Mouse (Mus musculus) midbrain, postnatal 0 days (tissue): Measurements from ENCODE around the gene Sh2d1b1. TPM values are rescaled to one million over a fixed set of nuclear protein-coding genes. Genes with fewer than 3 reads are reported as not detected.

Experiments used
- ATAC-seq: fragments of 200-750 bp; cut with Nextera tagmentation; 2 replicates; pipeline ENCODE4 v1.8.0; 2017; ENCODE audit warnings: moderate number of reproducible peaks, mild to moderate bottlenecking, moderate TSS enrichment, moderate library complexity; ENCODE audit not compliant: low FRiP score
- DNase-seq: peaks from one replicate; pipeline ENCODE4 v3.0.0-alpha.2; 2015; ENCODE audit warnings: low spot score
- H3K27ac ChIP-seq: fragments of 300-500 bp; sonication (generic); 2 replicates; pipeline ENCODE4 v1.5.1; 2014; ENCODE audit warnings: low read depth, mild to moderate bottlenecking, low read length, mixed read lengths
- H3K27me3 ChIP-seq: fragments of 300-500 bp; sonication (generic); 2 replicates; pipeline ENCODE4 v1.6.1; 2014; ENCODE audit warnings: low read length, control low read depth, mixed read lengths; ENCODE audit not compliant: insufficient read depth
- H3K36me3 ChIP-seq: fragments of 300-500 bp; sonication (generic); 2 replicates; pipeline ENCODE4 v1.6.1; 2014; ENCODE audit warnings: low read length, control low read depth, mixed read lengths; ENCODE audit not compliant: insufficient read depth
- H3K4me1 ChIP-seq: fragments of 300-500 bp; sonication (generic); 2 replicates; pipeline ENCODE4 v1.6.1; 2014; ENCODE audit warnings: mild to moderate bottlenecking, control low read depth, antibody characterized with exemption, low read length, mixed read lengths; ENCODE audit not compliant: insufficient read depth
- H3K4me2 ChIP-seq: fragments of 300-500 bp; sonication (generic); 2 replicates; pipeline ENCODE4 v1.6.1; 2014; ENCODE audit warnings: low read depth, mild to moderate bottlenecking, low read length, mixed read lengths; ENCODE audit not compliant: poor library complexity, severe bottlenecking
- H3K4me3 ChIP-seq: fragments of 300-500 bp; sonication (generic); 2 replicates; pipeline ENCODE4 v1.5.1; 2014; ENCODE audit warnings: low read depth, mild to moderate bottlenecking, low read length, moderate library complexity
- H3K9ac ChIP-seq: fragments of 300-500 bp; sonication (generic); replicated peaks from 2 replicates; pipeline ENCODE4 v1.6.1; 2014; ENCODE audit warnings: mild to moderate bottlenecking, low read length, moderate library complexity, mixed read lengths; ENCODE audit not compliant: poor library complexity, severe bottlenecking
- H3K9me3 ChIP-seq: fragments of 300-500 bp; sonication (generic); 2 replicates; pipeline ENCODE4 v1.6.1; 2016; ENCODE audit warnings: low read length, control low read depth
- CTCF ChIP-seq: IDR thresholded peaks from 2 replicates; pipeline ENCODE4 v1.5.1; 2016; ENCODE audit warnings: antibody characterized with exemption, mild to moderate bottlenecking
- WGBS: fragments of 180-500 bp; shearing (Covaris S2); extraction: QIAGEN DNeasy Blood & Tissue Kit; methylation state at CpG from one replicate; pipeline ENCODE4 v1.1.7; 2014; 5-methylcytosine and 5-hydroxymethylcytosine counted together
- polyA plus RNA-seq: library from polyadenylated mRNA; unstranded; fragments of >200 nt; fragmentation: Nextera tagmentation; extraction: Ambion mirVana; gene quantifications from 2 replicates; pipeline ENCODE4 v1.2.1, GENCODE M21; 2015
- total RNA-seq: library from RNA; depleted of rRNA; stranded (reverse); fragments of >200 nt; gene quantifications from 2 replicates; pipeline ENCODE4 v1.2.3, GENCODE M21; 2014

Sh2d1b1 gene
- total and polyA plus RNA-seq, 2 experiments from 2014 or later = not detected

DNA sequence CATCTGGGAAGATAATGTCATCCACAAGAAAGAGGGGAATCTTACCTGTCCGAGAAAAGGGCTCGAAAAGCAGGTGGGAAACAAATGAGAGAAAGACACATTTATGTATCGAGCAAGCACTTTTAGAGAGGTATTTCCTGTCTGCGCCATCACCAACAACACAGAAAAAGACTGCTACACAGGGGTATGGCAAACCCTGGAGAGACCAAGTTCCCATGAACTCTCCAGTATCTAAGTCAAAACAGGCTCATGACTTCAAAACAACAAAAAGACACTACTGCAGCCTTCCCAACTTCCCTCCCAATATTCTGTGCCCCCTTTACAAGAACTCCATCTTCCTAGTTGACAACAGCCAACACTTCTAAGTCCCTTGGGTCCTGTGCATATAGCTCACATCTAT lies 29.1 kb downstream of the Sh2d1b1 start, which contains the start of gene Gm7694:
Gm7694 (minus strand) TSS at position 101 of the 400 bp plus-strand sequence.
- Histone ChIP-seq H3K9me3 (no peaks in the 10 kb centered on the region), H3K27ac (no peak within 1 kb of the TSS), H3K4me1 (no peaks in the 10 kb centered on the region), H3K27me3 (no peaks in the 10 kb centered on the region), H3K36me3 (no peaks in the 10 kb centered on the region), H3K4me3 (no peak within 1 kb of the TSS), H3K4me2 (no peak within 1 kb of the TSS), H3K9ac (no peak within 1 kb of the TSS)
- DNase-seq (no peak), ATAC-seq (no peak)
- 98% methylated on average over 4 of the region's 4 CpGs for WGBS
- TF ChIP-seq CTCF = no peak

GRCm38 (mm10) chr1:170308503-170308902 lies 31.4 kb downstream of the Sh2d1b1 start, which contains the start of gene Spata46:
Spata46 (plus strand) TSS chr1:170308803.
- 91% methylated on average over 4 of the region's 4 CpGs for WGBS
- Histone ChIP-seq H3K9ac (no peak within 1 kb of the TSS), H3K4me1 (no peaks in the 10 kb centered on the region), H3K4me3 (no peak within 1 kb of the TSS), H3K27me3 (no peaks in the 10 kb centered on the region), H3K9me3 (no peaks in the 10 kb centered on the region), H3K4me2 (no peak within 1 kb of the TSS), H3K27ac (no peak within 1 kb of the TSS), H3K36me3 (no peaks in the 10 kb centered on the region)
- TF ChIP-seq CTCF = no peak
- ATAC-seq = no peak
- no peak for DNase-seq

DNA sequence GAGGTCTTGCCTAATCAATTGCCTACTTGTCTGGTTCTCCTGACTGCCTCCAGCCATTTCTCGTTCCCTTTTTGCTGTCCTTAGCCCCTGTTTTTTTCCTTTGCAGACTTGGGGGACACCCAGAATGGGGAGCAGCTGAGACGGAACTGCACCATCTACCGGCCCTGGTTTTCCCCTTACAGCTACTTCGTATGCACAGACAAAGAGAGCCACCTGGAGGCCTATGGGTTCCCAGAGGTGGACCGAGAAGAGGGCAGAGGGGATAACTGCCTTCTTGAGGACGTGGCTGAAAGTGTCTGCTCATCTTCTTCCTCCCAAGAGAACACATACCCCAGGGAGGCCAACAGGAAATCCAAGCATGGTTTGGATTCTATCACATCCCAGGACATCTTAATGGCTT lies 34.3 kb downstream of the Sh2d1b1 start:
- no peak for TF ChIP-seq CTCF
- Histone ChIP-seq H3K4me3 (no peak overlapping the region), H3K9me3 (no peaks in the 10 kb centered on the region), H3K36me3 (no peaks in the 10 kb centered on the region), H3K9ac (no peak overlapping the region), H3K4me2 (no peak overlapping the region), H3K27ac (no peak overlapping the region), H3K4me1 (no peaks in the 10 kb centered on the region), H3K27me3 (no peaks in the 10 kb centered on the region)
- ATAC-seq = no peak
- DNase-seq = no peak
- 86% methylated on average over 6 of the region's 6 CpGs for WGBS

DNA sequence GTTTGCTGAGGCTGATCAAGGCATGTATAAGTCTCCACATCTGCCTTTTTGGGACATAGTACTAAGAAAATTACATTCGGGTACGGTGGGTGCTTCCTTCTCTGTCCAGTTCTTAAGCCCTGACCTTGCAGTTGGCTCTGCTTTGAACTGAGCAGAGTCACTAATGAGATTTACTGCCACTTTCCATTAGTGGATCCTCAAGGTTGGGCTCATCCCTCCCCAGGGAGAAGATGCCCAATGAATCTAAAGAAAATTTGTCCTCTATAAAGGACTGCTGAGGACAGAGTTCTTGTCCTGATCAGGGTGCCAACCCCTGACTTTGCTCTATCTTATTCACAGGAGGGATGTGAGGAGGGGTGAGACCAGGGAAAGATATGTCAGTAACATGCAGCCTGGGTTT lies 44.9 kb downstream of the Sh2d1b1 start:
- TF ChIP-seq CTCF = no peak
- no peak for ATAC-seq
- 80% methylated on average over 2 of the region's 2 CpGs for WGBS

DNA sequence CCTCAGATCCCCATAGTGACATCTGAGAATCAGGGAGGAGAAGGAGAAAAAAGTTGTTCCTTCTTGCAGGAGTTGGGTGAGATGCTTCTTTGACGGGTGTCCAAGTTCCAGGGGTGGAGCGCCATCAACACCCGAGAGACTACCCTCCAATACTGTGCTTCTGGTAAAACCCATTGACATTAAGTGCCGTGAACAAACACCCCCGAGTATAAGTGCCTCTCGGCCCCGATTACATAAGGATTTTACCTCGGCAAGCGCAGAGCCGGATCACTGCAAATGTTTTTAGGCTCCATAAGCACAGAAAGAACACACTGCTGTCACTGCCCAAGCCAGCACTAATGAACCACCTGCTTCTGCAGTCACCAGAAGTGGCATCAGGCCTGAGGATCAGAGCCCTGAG lies 45.9 kb downstream of the Sh2d1b1 start:
- no peak for TF ChIP-seq CTCF
- Histone ChIP-seq H3K9ac (no peak overlapping the region), H3K27ac (no peak overlapping the region), H3K9me3 (no peaks in the 10 kb centered on the region), H3K36me3 (peaks cover 15% of the 10 kb centered on the region; the same call in 1 of the 2 replicates), H3K27me3 (no peaks in the 10 kb centered on the region), H3K4me1 (no peaks in the 10 kb centered on the region), H3K4me2 (no peak overlapping the region), H3K4me3 (no peak overlapping the region)
- 88% methylated on average over 10 of the region's 10 CpGs for WGBS
- ATAC-seq (no peak), DNase-seq (no peak)

More for the DNA sequence above, 44.9 kb downstream of the Sh2d1b1 start:
- no peak overlapping the region for H3K4me3 ChIP-seq
- no peaks in the 10 kb centered on the region for H3K27me3 ChIP-seq
- H3K9ac ChIP-seq = no peak overlapping the region
- no peak overlapping the region for H3K4me2 ChIP-seq
- H3K9me3 ChIP-seq = no peaks in the 10 kb centered on the region
- H3K36me3 ChIP-seq = peaks cover 12% of the 10 kb centered on the region; the same call in 1 of the 2 replicates
- no peak for DNase-seq
- no peak overlapping the region for H3K27ac ChIP-seq
- H3K4me1 ChIP-seq = no peaks in the 10 kb centered on the region

GRCm38 (mm10) chr1:170324312-170324711 lies 47.2 kb downstream of the Sh2d1b1 start:
- 94% methylated on average over 1 of the region's 1 CpGs for WGBS
- Histone ChIP-seq H3K27ac (no peak overlapping the region), H3K27me3 (no peaks in the 10 kb centered on the region), H3K36me3 (peaks cover 12% of the 10 kb centered on the region), H3K4me3 (no peak overlapping the region), H3K9me3 (no peaks in the 10 kb centered on the region), H3K4me1 (no peaks in the 10 kb centered on the region), H3K9ac (no peak overlapping the region), H3K4me2 (no peak overlapping the region)
- no peak for TF ChIP-seq CTCF
- DNase-seq (no peak), ATAC-seq (no peak)
